Mouse (Mus musculus) left cerebral cortex, postnatal 36 days (tissue): ENCODE results near the gene Rhoa. TPM values are rescaled to one million over a fixed set of nuclear protein-coding genes. Genes with fewer than 3 reads are reported as not detected.
"Not testable (repeated sequence)": the region's sequence is repeated elsewhere in the genome, so short reads cannot be mapped to it uniquely, and the experiment has no call there.

Experiments used
- DNase-seq, 2 experiments: peaks; one replicate each; pipeline ENCODE4 v3.0.0; 2021 to 2022; ENCODE audit warnings: low spot score in 2 of 2, mixed read lengths in 1 of 2
- intact Hi-C: fragments of 180-260 bp; cut with DNase I; formaldehyde crosslinking; loops from one replicate; pipeline ENCODE4 v1.15.1; 2025
- total RNA-seq, 2 experiments: library from RNA; stranded (reverse); gene quantifications; 2 replicates each; pipeline ENCODE4 v1.2.3; 2021

Gene Rhoa
- total RNA-seq, 2 experiments from 2014 or later = 160 to 176 TPM

DNA sequence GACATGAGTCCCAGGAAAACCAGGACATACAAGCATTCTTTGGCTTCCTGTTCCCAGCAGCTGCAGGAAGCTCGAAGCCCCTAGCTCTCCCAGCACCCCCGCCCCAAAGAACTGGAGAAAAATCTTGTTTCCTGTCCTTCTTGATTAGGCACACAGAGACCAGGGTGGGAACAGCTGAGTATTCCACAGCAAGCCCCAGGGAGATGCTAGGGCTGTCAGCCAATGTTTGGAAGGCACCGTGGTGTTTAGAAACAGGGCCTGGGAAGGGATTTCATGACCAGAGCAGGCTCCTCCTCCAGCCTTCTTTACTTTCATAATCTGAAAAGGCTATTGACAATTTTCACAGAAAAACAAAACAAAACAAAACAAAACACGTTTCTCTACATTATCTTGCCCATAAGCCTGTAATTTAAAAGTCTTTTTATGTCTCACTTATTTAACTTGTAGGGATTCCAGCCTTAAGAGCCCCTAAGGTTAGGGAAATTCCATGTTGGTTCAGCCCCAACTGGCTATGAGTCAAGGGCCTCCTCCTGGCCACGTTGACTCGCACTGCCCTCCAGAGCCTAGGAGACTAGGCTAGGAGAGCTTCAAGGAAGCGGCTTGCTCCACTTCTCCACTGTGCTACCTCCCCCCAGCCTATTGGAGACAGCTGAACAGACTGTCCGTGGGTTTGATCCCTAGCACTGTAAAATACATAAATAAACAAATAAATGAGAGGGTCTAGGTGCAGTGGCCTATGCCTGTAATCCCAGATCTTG, 25.7 kb upstream of the Rhoa start:
- no peak for DNase-seq
- intact Hi-C loops = loop anchor here (5.0 kb wide), 1 partner anchor 78 kb away; no protein-coding TSS in a partner anchor

DNA sequence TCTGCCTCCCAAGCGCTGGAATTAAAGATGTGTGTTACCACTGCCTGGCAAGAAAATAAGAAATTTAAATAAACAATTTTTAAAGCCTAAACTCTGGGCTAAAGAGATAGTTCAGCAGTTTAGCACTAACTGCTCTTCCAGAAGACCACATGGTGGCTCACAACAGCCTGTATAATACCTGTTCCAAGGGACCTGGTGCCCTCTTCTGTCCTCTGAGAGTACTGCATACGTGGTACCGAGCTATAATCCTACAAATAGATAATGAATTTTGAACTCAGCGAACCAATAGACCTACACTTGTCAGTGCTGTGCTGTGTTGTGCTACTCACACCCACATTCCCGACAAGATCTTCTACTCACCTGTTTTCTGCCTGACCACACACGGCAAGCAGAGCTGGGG, 21.5 kb upstream of the Rhoa start:
- intact Hi-C loops = loop anchor here (5.0 kb wide), 1 partner anchor 82 kb away; no protein-coding TSS in a partner anchor
- peak in 1 of 2 experiments; percentile 45 for DNase-seq

DNA sequence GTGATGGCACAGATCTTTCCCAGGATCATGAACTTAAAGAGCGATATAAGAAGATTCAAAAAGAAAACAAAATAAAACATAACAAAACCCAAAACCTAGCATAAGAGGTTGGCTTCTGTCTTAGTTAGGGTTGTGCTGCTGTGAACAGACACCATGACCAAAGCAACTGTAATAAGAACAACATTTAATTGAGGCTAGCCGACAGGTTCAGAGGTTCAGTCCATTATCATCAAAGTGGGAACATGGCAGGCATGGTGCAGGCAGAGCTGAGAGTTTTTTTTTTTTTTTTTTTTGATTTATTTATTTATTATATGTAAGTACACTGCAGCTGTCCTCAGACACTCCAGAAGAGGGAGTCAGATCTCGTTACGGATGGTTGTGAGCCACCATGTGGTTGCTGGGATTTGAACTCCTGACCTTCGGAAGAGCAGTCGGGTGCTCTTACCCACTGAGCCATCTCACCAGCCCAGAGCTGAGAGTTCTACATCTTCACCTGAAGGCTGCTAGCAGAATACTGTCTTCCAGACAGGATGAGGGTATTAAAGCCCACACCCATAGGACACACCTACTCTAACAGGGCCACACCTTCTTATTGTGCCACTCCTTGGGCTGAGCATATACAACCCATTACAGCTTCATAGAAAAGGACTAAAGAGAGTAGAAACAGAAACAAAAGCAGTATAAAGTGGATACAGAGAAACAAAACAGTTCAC, 18.2 kb upstream of the Rhoa start:
- not testable (repeated sequence) for DNase-seq
- intact Hi-C loops = loop anchor here (5.0 kb wide), 1 partner anchor 195 kb away; the partner anchor contains the start of gene Apeh

- intact Hi-C loops = loop anchor here (5.0 kb wide), 1 partner anchor 197 kb away; the partner anchor contains the start of gene Apeh
- no peak for DNase-seq
Observed at GRCm38 (mm10) chr9:108289347-108289746, 16.6 kb upstream of the Rhoa start.

DNA sequence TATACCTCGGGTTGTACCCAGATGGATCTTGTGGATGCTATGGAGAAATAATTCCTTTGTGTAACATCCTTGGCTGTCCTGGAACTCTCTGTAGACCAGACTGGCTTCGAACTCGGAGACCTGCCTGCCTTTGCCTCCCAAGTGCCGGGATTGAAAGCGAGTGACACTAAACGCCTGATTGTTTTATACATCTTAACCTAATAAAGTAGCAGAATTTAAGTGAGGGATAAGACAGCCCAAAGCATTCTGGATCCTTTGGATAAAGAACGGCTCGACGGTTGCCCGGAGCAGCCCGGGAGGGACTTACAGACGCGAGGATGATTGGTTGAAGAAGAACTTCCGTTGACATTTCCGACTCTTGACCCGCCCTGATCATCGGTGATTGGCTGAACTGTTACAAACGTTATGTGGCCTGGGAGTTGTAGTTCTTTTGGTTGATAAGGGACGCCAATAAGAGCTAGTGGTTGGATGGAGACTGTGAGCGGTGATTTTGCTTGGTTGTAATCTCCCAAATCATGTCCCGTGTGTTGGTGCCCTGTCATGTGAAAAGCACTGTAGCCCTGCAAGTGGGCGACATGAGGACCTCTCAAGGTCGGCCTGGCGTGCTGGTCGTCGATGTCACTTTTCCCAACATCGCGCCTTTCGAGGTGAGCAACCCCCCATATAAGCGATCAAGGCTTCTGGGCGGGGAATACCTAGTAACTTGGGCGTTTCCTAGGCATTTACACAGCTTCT, 15.7 kb upstream of the Rhoa start, which contains the start of gene Nicn1:
Gene Nicn1, plus strand, starts transcription at position 414 of the 735 bp plus-strand sequence.
- intact Hi-C loops = no loop called here
- peak; percentile 89 to 92 for DNase-seq

DNA sequence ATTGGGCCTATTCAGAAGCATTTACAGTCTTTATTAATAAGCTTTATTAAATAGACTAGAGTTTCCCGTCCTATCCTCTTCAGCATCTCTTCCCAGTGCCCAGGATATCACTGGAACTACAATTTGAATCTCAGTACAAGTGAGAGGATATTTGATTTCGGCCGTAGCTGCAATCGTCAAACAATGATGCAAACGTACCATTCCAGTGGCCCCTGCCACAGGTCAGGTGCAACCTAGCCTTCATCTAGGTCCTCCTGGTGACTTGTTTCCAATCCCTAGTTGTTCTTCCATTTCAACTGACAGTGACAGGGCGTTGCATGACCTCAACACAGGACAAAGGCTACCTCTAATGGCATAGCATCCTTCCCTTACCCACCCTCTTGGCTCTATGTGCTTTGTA, 15.2 kb upstream of the Rhoa start:
- intact Hi-C loops = no loop called here
- DNase-seq = no peak

- intact Hi-C loops = no loop called here
- peak in 1 of 2 experiments; percentile 29 for DNase-seq
Observed at GRCm38 (mm10) chr9:108296453-108297355, 9.2 kb upstream of the Rhoa start, which contains the start of gene Amt. Gene Amt (plus strand): TSS chr9:108296853.

- no peak for DNase-seq
- intact Hi-C loops = no loop called here
Observed at GRCm38 (mm10) chr9:108301853-108302252, 4.1 kb upstream of the Rhoa start.

DNA sequence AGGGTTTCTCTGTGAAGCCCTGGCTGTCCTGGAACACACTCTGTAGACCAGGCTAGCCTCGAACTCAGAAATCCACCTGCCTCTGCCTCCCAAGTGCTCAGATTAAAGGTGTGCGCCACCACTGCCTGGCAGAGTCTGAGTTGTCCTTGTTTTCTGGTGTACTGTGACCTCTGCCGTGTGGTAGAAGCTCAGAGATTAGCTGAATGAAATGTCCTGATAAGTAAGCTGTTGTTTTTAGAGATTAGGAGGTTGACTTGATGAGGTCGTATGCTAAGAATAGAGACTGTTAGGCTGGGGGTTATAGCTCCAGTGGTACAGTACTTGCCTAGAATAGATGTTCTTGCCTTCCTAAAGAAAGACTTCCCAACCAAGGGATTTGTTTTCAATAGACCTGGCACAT, 1.2 kb upstream of the Rhoa start:
- intact Hi-C loops = loop anchor here (5.0 kb wide), 1 partner anchor 213 kb away; the partner anchor contains the start of gene Qrich1
- DNase-seq = no peak

GRCm38 (mm10) chr9:108305170-108305569, 759 bp upstream of the Rhoa start:
- intact Hi-C loops = loop anchor here (5.0 kb wide), 1 partner anchor 212 kb away; the partner anchor contains the start of gene Qrich1
- DNase-seq = no peak

GRCm38 (mm10) chr9:108306571-108306980, 647 bp downstream of the Rhoa start:
- intact Hi-C loops = loop anchor here (1.0 to 5.0 kb wide), 2 partner anchors 41 to 211 kb away; partner anchors contain the start of genes Qrich1 and Usp4
- DNase-seq = no peak

DNA sequence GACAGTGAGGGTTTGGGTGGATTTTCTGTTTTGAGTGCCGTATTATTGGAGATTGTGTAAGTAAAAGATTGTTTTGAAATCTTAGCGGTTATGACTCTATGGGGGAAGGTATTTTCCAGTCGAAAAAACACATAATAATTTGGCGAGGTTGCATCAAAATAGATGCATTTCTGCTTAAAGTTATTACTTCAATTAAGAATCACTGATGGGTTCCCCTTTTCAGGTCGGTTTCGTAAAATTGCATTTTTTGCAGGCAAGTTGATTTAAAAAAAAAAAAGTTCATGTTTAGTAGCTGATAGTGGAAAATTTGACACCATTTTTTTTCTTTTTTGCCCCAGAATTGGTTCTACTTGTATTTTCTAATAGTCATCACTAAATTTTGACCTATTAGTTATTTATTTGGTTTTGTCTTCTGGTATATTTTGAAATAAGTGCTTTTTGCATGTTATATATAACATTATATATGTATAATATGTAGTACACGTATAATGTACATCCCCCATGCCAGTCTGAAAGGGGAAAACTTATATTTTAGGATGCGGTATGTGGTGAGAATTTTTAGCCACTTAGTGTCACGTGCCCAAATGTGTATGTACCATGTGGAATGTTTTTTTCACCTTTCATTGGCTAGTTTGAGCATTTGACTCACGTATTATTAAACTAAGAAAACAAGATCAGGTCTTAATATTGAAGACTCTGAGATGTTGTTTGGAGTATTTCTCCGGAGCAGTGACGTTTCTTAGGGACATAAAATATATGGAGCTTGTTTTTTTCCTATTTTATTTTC, 1.3 kb downstream of the Rhoa start:
- no peak for DNase-seq
- intact Hi-C loops = loop anchor here (5.0 kb wide), 1 partner anchor 210 kb away; the partner anchor contains the start of gene Qrich1

- intact Hi-C loops = loop anchor here (5.0 kb wide), 1 partner anchor 209 kb away; the partner anchor contains the start of gene Qrich1
Observed at GRCm38 (mm10) chr9:108308141-108308540, 2.2 kb downstream of the Rhoa start.

GRCm38 (mm10) chr9:108317572-108317971, 11.6 kb downstream of the Rhoa start:
- no peak for DNase-seq
- intact Hi-C loops = no loop called here

More at GRCm38 (mm10) chr9:108308141-108308540, 2.2 kb downstream of the Rhoa start:
- DNase-seq = no peak

GRCm38 (mm10) chr9:108318462-108318861, 12.5 kb downstream of the Rhoa start:
- no peak for DNase-seq

GRCm38 (mm10) chr9:108322054-108322453, 16.1 kb downstream of the Rhoa start:
- DNase-seq, intact Hi-C loops: not testable (repeated sequence)

More at GRCm38 (mm10) chr9:108318462-108318861, 12.5 kb downstream of the Rhoa start:
- intact Hi-C loops = no loop called here

DNA sequence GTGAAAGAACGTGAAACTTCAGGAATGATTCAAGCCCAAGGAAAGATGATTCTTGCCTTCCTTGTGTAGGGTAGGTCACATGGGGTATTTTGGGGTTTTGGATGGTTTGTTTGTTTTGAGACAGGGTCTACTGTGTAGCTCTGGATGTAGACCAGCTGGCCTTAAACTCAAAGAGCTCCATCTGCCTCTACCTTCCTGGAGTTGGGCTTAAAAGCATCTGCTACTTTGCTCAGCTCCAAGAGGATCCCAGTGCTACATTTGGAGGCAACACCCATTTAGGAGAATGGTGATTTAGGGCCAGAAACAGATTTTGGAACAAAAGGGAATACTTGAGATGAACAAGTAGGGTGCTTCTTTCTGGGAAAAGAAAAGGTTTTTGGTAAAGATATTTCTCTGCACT, 18.9 kb downstream of the Rhoa start:
- DNase-seq = no peak
- intact Hi-C loops = no loop called here

DNA sequence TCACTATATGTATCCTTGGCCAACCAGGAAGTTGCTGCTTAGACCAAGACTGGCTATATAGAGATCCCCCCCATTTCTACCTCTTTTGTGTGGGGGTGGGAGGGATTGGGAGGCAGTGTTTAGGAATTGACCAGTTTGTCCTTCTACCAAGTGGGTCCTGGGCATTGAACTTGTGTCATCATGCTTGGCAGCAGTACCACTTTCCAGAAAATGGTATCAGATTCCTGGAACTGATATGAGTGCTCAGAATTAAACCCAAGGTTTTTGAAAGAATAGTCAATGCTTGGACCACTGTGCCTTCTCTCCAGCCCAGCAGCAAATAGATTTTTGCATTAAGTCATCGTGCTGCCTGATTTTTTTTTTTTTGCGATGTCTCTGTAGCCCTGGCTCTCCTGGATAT, 19.9 kb downstream of the Rhoa start:
- DNase-seq = no peak
- intact Hi-C loops = no loop called here
